Mouse (Mus musculus): ENCODE results near the gene Zfand5.

Gene Zfand5

DNA sequence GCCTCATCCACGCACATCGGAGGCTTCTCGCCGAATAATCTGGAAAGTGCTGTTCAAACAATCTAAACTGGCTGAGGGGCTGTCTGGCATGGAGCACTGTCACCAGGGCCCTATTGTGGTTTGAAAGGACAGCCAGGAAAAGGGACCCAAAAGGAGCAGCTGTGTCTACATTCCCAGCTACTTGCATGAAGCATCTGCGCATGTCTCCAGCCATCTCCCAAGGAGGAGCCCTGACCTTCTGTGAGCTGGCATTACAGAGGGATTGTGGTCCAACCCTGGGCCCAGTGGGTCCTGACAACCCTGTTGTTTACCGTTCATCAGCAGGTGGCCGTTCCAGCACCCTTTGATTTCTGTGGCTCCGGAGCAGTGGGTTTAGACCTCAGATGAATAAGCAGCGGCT lies 56.9 kb downstream of the Zfand5 start:
- DNase-seq (ENCODE audit: low read depth, low spot score) = no peak

DNA sequence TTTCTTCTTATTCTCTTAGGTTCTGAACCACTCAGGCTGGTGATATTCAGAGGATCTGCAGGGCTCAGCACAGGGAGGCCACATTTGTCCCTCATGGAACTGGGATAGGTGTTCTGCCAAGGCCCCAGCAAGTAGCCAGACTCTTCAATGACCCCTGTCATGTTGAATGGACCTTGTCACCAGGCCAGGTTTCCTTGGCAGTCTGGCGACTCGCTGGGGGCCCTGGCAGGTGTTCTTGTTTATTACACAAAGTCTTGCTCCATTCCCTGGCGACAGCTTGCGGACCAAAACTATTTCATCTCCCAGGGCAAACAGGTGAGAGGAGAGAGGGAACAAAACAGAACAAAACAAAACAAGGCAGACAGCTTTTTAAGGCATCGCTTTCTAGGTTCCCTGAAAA lies 57.7 kb downstream of the Zfand5 start:
- DNase-seq (ENCODE audit: low read depth, low spot score) = no peak

DNA sequence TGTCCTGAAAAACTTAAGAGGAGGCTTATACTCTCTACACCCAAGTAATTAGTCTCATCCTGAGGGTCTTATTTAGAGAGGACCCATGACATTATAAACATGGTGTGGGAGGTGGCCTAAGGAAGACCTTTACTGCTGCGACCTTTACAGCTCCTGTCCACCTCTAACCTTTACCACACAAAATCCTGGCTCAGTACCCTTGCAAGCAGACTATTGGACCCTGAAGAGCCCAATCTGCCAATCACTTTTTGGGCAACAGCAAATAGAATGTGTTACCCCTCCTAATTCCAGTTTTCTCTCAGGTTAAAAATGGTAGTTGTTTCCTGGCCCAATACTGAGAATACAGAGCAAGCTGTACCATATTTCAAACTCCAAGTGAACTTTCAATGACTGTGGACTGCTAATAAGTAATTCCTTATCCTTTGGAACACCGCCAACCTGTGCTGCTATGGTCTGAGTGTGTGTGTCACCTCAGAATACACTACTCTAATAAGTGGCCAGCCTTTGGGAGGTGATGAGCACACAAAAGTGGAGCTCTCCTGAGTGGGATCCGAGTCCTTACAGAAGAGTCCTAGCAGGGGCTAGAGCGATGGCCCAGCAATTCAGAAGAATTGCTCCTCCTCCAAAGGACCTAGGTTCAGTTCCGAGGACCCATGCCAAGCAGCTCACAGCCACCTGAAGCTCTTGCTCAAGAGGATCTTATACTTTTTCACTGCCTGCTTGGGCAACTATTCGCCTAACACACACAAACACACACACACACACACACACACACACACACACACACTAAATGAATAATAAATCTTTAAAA lies 58.4 kb downstream of the Zfand5 start:
- DNase-seq (ENCODE audit: low read depth, low spot score) = no peak

DNA sequence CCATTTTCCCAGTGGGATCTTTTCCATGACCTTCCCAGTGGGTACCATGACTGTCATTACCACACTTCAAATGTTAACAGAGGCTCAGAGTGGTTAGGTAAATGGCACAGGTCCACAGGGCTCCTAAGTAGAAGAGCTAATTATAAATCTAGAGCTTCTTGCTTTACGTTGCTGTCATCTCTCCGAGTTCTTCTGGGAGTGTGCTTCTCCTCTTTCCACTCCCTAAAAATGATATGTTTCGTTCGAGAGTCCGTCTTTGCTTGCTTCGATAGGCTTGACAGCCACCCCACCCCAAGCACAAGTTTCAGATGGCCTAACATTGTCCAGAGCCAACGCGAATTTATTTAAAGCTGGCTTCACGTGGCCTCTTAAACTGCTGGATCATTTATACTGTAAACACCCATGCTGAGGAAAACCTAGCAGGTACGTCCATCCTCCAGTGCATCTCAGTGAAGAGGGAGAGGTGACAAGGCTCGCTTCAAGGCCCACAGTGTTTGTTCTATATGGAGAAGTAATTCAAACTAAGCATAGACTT lies 59.6 kb downstream of the Zfand5 start:
- DNase-seq (ENCODE audit: low read depth, low spot score) = no peak
